Mouse (Mus musculus) CD4-positive helper T cell, adult 2 months (primary cell): ENCODE measurements around the gene Syne1.
"Not testable (repeated sequence)": the region's sequence is repeated elsewhere in the genome, so short reads cannot be mapped to it uniquely, and the experiment has no call there.

ENCODE experiments used
- DNase-seq: peaks from one replicate; pipeline ENCODE4 v3.0.0-alpha.2; 2012; ENCODE audit warnings: low read depth, missing footprints, low spot score

The Syne1 gene

DNA sequence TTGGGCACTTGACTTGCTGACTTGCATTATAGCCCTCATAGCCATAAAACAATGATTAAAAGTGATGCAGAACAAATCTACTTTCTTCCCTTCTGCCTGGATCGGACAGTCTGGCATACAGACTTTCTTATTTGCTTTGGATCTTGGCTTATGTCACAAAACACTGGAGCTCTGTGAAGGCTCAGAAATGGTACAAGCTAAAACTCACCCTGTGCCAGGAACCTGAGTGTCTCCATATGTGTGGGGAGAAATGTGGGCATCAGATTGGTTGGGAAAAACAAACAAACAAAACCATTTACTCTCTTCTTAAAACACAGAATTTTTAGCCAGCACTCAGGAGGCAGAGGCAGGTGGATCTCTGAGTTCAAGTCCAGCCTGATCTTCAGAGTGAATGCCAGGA is 30.6 kb downstream of the Syne1 start:
- DNase-seq: no peak

DNA sequence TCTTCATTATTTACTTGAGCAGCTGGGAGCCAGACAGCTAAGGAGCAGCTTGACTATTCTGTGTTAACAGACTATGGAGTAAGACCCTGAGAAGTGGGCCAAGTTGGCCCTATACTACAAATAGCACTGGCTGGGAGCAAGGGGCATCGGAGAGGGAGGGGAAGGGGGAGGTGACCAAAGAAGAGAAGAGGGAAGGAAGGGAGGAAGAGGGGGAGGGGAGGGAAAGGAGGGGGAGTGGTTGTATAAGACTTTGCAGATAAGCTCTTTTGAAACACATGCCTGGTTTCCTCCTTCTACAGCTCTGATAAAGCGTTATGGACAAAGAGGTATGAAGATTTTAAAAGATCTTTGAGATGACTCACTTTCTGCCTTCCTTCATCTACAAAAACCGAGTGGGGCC is 36.0 kb downstream of the Syne1 start:
- no peak for DNase-seq

DNA sequence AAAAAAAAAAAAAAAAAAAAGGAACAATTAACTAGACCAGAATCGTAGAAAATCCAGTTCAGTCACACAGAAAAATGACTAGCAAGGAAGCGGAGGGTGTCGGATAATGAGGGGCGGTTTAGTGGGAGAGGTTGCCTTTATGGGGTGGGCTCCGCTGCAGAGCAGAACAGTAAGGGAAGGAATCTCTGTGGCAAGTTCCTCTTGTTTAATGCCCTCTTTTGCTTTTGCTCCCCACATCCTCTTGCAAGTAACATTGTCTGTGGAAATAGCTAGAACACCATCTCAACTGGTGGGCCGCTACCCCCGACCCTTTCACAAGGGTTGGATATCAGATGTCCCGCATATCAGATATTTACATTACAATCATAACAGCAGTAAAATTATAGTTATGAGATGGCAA is 37.1 kb downstream of the Syne1 start:
- no peak for DNase-seq

DNA sequence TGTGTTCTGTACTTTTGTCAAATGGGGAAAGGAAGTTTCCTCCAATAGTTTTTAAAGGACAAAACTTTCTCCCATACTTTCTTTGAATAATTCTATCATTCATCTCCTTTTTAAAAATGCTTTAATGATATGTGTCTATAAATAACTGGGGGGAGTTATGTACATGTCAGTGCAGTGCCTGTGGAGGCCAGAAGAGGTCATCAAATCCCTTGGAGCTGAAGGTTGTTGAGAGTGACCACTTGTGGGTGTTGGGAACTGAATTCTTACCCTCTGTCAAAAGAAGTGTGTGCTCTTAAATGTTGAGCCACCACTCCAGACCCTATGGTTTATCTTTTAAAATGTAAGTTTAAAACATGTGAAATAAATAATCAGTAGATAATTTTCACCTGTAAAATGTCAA is 39.0 kb downstream of the Syne1 start:
- no peak for DNase-seq

DNA sequence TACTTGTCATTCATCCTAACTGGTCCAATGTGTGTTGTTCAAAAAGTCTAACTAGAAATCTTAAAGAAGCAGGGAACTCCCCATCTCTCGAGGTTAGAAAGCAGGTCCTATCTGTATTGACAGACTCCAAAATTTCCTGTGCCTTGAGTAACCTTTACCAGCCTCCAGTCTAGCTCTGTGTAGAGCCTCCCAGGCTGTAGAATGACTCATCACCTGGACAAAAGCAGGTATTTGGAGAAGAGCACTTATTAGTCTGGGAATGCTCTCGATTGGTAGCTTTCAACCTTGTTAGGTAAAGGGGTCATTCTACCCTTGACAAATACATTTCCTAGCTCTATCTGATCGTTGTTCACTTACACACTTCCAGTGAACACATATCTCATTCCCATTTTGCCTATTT is 39.9 kb downstream of the Syne1 start:
- DNase-seq: no peak

DNA sequence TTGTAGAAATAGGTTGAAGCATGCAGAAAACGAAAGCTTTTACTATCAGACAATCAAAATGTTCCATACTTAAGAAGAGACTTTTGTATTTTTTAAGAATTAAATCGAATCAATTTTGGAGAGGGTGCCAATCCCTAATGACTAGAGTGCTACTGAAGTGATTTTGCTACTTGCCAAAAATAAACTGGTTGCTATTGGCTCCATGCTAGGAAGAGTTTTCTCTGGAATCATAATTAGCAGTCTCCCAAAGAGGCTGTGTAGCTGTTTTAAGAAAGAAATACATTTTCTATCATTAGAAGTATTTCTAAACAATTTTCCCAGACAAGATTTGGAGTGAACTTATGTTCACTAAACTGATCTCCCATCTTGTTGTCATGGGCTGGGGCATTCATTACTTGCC is 43.8 kb downstream of the Syne1 start:
- DNase-seq: no peak

DNA sequence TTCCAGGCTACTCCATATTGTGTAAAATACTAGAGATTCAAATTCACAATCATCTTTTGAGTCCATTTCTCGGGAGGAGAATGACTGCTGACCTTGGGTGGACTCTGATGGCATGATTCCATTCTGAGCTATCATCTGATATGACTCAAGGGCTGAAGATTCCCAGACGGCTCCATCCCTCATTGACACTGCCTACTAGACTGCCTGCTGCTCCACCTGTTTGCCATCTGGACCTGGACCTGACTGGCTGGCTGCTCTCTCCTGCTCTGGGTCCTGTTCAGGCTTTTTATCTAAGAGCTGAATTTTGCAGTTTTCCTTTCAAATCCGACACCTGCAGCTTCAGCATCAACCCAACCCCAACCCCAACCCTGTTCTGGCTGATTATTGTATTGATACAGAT is 46.5 kb downstream of the Syne1 start:
- no peak for DNase-seq

DNA sequence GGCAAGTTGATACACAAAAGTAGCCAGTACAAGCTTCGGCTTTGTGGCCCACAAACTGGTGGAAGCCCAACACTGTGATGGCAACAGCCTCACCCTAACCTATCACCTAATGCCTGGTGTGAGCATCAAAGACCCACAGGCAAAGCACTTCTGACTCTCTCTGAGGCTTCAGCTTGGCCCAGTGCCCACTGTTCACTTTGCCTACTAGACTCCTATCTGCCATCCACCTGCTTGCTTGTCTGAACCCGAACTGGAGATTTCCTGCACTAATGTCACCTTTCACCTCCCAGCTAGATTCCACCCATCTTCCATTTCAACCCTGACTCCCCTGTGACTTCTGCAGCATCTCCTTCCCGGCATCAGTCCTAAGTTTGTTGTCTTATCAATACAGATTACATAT is 47.4 kb downstream of the Syne1 start:
- no peak for DNase-seq

DNA sequence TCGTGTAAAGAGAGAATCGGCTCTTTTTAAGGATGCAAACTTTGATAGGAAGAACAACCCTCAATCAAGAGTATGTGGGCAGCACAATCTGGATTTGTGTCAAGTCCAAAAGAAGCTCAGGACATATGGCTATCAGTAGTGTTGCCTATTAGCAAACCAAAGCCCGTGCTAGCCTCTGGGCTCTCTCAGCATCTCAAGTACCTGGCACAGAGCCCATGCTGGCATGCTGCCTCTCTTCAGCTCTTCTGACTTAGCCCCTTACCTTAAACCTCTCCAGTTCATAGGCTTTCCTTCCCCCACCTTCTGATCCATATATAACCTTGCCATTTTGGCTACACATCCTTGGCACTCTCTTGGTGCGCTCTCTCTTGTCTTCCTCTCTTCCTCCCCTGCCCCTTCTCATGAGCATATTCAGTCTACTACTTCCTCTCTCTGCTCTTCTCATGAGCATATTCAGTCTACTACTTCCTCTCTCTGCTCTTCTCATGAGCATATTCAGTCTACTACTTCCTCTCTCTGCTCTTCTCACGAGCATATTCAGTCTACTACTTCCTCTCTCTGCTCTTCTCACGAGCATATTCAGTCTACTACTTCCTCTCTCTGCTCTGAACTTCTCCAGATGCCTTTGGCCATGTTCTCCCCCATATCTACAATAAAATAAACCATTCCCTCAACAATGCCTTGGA is 51.5 kb downstream of the Syne1 start:
- DNase-seq: not testable (repeated sequence)

DNA sequence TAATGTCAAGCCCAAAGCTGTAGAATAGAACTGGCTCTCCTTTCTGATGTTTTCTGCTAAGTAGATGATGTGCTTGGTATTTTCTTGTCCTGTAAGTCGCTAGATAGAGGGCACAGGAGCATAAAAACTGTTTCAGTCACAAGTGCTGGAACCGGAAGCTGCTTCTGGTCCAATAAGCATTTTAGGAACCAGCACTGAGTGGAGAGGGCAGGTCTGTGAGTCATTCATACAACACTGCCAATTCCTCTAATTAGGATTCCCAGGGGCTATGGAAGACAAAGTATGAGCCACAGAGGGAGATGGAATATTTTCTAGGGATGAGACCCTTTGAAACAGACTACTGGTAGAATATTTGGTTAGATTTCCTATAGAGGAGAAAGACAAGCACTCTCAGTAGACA is 53.4 kb downstream of the Syne1 start:
- no peak for DNase-seq

DNA sequence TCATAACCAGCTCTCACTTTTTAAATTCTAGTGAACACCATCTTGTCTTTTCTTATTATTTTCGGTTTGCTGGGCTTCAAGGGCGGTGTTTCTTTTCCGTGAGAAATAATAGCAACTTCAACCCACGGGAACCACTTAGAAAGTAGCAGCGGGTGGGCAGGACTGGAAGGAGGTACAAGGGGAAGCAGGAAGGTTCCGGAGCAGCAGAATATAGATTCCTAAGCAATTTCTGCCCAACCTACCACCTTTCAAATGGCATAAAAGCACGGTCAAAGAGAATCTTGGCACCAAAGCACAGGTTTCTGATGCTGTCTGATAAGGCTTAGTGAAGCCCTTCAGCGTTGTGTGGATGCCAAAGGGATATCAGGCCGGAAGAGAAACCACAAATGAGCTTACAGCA is 60.2 kb downstream of the Syne1 start:
- no peak for DNase-seq

DNA sequence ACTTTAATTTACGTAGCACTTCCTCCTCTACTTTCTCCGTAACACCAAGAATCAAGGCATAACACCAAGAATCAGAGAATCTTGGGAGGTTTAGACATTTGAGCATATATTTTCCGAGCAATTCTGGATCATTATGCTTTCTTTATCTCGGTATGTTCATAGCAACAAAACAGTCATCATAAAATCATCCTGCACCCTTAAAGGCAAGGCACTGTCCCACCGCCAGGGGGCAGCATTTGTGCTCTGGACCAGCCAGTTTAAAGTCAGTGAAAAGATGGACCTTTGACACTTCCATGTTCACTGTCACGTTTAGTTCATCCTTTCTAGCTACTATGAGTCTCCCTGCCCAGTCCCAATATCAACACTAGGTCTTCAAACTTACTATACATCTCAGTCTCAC is 61.3 kb downstream of the Syne1 start:
- no peak for DNase-seq

DNA sequence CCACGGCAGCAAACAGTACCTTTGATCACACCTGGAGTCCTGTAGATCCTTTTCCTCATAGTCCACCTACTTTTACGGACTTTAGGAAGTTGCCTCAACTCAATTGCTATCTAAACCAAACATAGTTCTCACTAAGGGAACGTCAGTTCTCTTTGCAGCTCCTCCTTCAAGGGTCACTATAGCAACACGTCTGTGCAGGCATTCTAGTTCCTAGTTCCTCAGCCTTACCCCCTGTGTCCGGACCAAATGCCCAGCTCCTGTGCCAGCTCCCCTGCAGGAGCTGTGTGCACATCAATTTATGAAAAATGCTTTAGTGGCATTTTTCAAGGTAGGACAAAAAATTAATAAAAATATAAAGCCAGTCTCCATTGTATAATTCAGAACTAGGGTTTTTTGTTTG is 63.2 kb downstream of the Syne1 start:
- DNase-seq: no peak

DNA sequence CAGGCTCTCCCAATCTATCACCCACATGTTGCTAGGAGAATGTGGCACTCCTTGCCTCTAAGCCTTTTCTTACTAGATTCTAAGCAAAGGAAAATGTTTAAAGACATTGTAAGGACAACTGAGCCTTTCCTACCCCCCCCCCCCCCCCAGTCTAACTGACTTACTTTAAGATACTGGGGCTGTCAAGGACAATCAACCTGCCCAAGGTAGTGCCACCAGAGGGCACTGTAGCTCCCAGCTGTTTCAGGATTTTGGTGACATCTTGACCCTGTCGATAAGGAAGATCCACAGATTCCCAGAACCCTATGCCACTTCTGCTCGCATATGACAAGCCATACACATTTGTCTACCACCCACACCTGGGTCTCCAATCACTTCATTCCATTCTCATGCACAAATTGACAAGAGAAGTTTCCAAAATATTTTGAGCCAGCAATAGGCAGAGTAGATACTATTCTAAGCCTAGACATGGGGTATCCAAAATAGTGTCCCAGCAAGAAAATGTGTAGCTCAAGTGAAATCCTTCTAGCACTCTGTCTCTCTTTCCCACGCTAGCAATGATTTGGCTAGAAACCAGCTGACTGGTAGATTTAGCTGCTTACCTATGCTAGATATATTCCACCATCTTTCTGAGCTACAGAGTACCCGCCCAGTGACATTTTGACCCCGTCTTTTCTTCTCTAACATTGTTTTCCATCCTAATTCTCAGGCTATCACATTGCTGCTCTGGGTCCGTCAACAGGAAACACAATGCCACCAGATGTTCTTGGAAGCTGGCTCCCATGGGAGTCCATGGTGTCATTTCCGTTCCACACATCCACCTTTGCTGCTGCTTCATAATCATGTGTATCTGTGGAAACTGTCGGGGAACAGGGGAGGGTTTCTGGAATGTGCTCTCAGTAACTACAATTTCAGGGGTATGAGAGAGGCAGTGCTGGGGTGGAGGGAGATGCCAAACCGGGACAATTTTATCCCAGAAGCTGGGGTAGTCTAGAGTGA is 70.4 kb downstream of the Syne1 start:
- DNase-seq: peak; percentile 31

DNA sequence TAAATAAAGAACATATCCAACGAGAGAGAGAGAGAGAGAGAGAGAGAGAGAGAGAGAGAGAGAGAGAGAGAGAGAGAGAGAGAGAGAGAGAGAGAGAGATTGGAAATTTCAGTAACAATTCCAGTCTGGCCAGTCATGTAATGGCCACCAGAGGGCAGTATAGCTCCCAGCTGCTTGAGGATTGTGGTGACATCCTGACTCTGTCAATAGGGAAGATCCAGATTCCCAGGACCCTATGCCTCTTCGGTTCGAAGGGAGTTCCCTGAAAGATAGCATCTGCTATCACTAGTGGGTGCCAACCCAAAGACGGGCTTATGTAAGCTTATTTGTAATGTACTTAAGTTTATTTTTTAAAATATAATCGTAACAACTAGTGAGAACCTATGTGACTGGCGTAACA is 71.2 kb downstream of the Syne1 start:
- DNase-seq: peak; percentile 30

DNA sequence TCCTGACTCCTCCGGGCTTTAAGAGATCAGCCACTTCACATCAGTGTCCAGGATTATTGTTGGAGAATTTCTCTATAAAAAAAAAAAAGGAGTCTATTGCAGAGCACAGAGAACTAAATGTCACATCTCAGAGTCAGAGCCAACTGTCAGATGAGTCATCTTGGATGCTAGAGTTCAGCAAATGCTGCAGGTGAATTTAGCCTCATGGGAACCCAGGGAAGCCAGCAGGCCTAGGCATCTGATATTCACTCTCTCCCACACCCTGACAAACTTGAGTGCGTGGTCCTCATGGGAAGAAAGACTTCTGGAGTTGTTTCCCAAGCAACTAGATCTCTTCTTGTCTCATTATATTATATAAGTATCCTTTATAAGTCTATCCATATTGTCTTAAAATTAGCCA is 82.6 kb downstream of the Syne1 start:
- DNase-seq: no peak

DNA sequence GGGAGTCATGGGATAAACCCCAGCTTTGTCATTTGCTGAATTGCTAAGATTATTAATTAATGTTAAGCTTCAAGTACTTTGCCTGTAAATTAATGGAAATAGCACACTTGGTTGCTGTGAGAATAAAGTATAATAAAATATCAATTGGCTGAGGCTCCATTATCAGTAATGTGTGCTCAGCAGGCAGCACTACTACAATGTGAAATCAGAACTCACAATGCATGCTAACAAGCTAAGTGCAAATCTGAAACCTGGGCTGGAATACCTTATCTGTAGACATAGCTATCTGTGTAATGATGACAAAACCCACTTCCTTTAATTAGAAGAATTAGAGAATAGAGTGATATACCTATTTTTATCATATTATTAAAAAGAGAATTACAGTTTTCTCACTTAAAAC is 97.5 kb downstream of the Syne1 start:
- DNase-seq: no peak

DNA sequence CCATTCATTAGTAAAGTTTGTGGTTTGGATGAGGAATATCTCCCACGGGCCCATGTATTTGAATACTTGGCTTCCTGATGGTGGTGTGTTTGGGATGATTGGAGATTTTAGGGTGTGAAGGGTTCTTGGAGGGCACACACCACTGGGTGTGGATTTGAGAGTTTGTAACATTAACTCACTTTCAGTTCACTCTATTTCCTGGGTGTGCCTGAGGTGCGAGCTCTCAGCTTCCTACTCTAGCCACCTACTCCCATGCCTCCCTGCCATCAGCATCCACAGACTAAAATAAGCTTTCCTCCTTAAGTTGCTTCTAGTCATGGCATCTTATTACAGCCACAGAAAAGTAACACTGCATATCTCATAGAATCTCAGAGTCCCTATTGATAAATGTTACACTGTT is 101.3 kb downstream of the Syne1 start:
- DNase-seq: no peak

DNA sequence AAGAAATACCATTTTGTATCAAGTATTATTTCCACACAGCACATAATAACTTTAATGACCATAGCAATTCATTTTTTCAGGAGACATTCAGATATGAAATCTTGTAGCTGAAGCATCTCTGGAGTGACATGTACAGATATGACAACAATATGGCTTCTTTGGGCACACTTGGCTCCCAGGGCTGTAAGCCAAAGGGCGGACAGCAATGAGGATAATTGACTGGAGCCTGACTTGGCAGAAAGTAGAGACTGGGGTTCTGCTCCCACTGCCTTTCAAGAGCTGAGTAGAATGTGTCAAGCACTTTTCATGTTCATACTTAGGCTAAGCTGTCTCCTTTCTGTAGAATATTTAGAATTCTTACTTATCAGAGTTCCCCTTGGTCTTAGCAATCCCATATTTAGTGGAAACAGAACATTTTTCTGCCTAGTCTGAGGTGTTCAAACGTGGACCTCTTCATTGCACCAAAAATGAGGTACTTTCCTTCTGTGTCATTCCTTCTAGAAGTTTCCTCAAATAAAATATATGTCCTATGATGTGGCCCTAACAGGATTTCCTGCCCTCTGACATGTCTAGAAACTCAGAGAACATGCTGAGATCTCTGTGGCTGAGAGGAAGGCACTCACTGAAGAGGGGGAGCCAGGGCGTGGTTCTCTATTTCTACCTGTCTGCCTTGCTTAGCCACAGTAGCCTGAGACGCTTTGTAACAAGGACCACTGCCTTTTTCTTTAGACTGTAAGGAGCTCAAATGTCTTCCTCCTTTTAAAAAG is 103.1 kb downstream of the Syne1 start:
- peak; percentile 69 for DNase-seq

DNA sequence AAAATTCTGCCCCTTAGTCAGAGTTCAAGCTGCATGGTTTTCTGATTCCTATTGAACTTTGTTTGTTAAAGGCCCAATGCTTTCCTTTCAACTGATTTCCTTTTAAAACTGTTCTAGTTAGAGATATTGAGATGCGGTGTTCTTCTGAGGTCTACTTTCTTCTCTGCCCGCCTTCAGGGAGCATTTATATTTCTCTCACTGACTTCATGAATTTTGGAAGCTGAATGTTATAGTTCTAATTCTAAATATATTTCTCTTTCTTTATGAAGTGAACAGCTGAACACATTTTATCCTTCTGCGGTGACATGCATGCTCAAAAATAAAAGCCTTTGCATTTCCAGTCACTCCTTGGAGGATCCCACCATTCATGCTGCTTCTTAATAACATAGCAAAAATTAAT is 106.0 kb downstream of the Syne1 start:
- no peak for DNase-seq

DNA sequence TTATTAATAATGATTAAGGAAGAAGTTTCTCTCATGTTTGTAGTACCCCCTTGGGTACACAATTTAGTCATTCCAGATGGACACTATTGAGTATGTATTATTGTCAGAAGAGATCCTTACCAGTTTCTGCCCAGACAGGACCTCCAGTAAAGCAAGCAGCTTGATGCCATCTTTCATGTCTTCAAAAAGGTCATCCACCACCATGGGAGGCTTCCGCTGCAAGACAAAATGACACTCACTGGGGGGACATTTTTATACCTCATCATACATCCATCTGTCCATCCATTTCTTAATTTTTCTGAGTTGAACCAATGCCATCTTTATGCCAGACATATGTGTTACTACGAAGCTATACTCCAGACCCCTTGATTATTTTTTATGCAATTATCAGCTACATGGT is 108.3 kb downstream of the Syne1 start:
- no peak for DNase-seq

DNA sequence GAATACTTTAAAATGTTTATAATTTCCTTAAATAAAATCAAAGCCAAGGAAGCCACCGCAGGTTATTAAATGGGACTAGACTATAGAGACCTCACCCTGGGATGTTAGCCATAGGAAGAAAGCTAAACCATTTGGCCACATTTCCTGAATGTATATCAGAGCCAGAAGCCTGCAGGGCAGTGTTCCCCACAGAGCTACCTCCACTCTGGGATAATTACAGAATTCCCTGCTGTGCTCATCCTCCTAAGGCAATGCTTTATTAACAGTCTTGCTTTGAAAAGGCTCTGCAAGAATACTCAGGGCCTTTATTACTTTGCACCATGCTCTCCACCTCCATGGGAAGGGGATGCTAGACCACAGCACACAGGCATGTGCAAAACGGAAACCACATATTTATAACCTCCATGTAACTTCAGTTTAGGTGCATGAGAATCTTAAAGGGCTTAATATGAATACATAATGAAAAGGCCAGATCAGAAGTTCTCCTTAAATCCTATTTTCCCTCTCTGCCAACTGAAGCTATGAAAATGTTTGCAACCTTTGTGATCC is 111.4 kb downstream of the Syne1 start:
- no peak for DNase-seq
